Mouse (Mus musculus) gastrocnemius, postnatal 36 days (tissue): ENCODE results near the gene Camk2d. TPM values are rescaled to one million over a fixed set of nuclear protein-coding genes. Genes with fewer than 3 reads are reported as not detected.

Experiments used
- DNase-seq, 2 experiments: peaks; one replicate each; pipeline ENCODE4 v3.0.0; 2022
- intact Hi-C: fragments of 180-260 bp; cut with DNase I; formaldehyde crosslinking; loops from one replicate; pipeline ENCODE4 v1.15.1; 2025
- total RNA-seq, 2 experiments: library from RNA; stranded (reverse); gene quantifications; 2 replicates each; pipeline ENCODE4 v1.2.3; 2021

Gene Camk2d
- total RNA-seq, 2 experiments from 2014 or later: 57.7 to 70.2 TPM

DNA sequence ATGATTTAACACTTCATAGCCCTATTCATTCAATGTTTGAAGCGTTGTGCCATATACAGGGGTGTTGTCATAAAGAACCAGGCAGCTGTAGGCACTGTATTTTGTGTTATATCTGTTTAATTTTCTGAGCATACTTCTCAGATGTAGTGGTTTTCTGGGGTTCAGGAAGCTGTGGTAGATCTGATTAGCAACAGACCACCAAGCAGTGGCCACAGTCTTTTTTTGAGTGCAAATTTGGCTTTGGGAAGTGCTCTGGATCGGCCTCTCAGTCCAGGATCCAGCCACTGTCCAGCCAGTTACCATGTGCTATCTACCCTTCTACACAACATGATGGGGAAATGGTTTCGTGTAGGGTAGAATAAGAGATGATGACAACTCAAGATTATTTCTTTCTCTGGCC, 199.8 kb downstream of the Camk2d start:
- intact Hi-C loops: no loop called here
- no peak for DNase-seq

- intact Hi-C loops: no loop called here
- no peak for DNase-seq
Measured at GRCm38 (mm10) chr3:126797025-126797424, 200.9 kb downstream of the Camk2d start.

DNA sequence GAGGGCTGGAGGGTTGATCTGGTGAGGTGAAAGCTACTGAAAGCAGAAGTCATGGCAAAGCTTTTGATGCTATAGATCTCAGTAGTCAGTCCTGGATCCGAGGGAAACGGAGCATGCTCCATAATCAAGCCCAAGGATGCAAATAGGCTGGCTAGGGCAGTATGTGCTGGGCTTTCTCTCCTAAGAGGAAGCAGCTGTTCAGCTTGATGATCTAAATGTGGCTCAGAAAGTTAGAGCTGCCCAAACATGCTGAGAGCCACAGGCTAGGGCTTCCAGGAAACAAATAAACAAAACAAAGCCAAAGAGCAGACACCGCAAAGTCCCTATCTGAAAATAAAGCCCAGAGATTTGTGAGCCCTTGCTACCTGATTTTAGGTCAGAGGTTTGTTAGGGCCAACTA, 201.7 kb downstream of the Camk2d start:
- DNase-seq: no peak
- intact Hi-C loops: no loop called here

GRCm38 (mm10) chr3:126802988-126803387, 206.9 kb downstream of the Camk2d start:
- DNase-seq: no peak
- intact Hi-C loops: no loop called here

DNA sequence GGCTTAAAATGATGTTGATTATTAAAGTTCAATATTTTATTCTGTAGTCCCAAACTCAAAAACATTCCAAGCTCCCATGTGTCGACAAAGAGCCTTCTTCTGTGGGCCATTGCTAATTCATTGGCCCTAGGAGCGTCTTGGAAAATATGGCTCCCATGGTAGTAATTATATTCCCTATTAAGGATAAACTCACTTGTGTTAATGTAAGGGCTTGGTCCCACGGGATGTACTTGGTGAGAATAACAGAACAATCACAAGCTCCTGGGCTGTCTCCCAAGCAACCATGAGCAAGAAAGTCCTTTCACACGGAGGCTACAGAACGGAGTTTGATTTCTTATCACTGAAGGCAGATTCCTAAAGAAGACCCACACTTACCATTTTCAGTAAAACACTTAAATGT, 208.9 kb downstream of the Camk2d start:
- intact Hi-C loops: no loop called here

DNA sequence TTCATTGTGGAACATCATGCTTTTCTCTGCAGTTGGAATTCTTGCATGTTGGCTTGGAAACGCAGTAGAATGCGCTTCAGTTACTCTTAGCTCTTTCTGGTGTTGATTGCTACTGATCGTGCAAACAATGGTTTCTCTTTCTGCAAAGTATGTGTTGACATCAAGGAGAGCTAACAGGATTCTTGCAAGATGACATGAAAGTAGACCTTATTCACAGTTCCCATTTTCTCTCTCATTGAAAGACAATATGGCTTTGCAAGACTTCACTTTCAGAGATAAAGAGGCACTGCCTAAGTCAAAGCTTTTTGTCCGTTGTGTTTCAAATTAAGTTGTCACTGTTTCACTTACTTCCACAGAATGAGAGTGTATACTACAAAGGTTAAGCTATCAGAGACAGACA, 210.0 kb downstream of the Camk2d start:
- DNase-seq: no peak
- intact Hi-C loops: no loop called here

More for the DNA sequence above, 208.9 kb downstream of the Camk2d start:
- DNase-seq: no peak

DNA sequence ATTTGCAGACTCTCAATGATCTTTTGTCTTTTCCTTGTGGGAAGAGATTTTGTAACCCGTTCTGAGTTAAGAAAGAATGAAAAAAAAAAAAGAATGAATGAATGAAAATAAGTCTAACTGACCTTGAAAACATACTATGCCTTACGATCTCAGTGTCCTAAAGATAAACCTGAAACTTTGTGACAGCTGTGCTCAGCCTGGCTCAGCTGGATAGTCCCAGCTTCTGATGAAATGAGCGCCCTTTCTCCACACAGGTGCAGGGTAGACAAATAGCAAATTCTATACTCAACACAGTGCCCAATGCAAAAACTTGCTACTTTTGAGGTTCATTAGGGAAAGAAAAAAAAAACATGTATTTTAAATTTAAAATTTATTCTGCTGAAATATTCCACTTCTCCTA, 213.8 kb downstream of the Camk2d start:
- intact Hi-C loops: no loop called here
- no peak for DNase-seq

DNA sequence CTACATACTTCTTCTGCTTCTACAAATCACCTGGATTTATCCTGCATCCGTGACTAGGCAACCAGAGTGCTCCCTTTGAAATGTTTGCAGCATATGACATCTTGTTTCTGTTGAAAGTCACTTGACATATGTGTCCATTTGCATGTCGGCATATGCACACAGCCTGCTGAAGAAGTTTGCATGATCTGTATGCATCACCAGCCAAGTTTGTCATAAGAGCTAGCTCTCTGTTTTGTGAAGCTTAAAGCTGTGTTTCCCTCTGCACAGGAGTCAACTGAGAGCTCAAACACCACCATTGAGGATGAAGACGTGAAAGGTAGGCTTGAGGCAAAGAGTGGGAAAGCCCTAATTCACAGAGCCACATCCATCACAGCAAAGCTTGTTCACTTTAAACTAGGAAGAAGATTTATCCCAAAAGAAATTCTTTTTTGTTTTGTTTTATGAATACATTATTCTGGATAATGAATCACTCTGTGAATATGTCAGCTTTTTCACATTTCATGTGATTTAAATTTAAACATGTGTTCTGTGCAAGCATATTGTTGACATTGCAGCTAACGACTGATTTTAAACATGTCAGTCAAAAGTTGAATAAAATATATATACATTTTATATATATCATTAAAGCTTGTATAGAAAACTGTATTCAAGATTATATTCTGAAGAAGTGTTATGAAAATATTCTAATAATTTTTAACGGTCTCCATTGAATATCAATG, 214.4 kb downstream of the Camk2d start:
- no peak for DNase-seq
- intact Hi-C loops: no loop called here

- intact Hi-C loops: no loop called here
Measured at GRCm38 (mm10) chr3:126811646-126812045, 215.5 kb downstream of the Camk2d start.

DNA sequence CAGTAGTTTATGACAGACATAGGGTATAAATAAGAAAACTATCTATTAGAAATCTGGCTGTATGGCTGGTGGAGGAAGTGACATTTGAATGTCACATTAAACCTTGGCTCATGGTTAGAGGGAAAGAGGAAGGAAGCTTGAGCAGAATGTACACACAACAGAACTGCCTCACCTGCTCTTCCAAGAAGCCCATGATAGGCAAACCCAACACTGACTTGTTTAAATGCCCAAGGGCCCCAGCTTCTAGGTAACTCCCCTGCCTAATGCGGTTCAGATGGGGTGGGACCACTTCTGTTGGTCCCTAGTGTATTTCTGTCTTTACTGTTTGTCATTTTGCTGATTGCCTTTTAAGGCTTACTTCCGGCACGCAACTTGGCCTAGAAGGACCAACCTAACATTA, 226.3 kb downstream of the Camk2d start:
- no peak for DNase-seq
- intact Hi-C loops: no loop called here

More at GRCm38 (mm10) chr3:126811646-126812045, 215.5 kb downstream of the Camk2d start:
- DNase-seq: no peak

GRCm38 (mm10) chr3:126824930-126825329, 228.8 kb downstream of the Camk2d start:
- intact Hi-C loops: no loop called here
- DNase-seq: no peak

GRCm38 (mm10) chr3:126826172-126826571, 230.1 kb downstream of the Camk2d start:
- intact Hi-C loops: no loop called here
- DNase-seq: no peak

- intact Hi-C loops: no loop called here
- DNase-seq: no peak
Measured at GRCm38 (mm10) chr3:126827900-126828299, 231.8 kb downstream of the Camk2d start.

DNA sequence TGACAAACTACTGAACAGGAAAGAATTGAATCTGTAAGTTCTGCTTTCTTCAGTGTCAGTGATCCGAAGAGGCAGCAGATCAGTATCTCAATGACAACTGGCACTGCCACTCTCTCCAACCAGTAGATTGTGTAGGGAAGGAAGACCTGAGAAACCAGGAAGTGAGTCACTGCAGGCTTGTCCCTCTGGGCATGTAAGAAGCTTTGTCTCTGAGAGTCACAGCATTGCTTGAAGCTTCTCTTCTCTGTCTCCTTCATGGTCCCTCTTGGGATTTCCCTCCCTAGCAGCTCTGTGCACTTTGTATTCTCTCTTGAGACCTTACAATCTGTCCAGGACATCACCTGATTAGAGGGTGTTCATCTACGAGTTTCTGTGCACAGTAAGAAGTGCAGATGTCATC, 233.7 kb downstream of the Camk2d start:
- intact Hi-C loops: no loop called here
- DNase-seq: no peak

DNA sequence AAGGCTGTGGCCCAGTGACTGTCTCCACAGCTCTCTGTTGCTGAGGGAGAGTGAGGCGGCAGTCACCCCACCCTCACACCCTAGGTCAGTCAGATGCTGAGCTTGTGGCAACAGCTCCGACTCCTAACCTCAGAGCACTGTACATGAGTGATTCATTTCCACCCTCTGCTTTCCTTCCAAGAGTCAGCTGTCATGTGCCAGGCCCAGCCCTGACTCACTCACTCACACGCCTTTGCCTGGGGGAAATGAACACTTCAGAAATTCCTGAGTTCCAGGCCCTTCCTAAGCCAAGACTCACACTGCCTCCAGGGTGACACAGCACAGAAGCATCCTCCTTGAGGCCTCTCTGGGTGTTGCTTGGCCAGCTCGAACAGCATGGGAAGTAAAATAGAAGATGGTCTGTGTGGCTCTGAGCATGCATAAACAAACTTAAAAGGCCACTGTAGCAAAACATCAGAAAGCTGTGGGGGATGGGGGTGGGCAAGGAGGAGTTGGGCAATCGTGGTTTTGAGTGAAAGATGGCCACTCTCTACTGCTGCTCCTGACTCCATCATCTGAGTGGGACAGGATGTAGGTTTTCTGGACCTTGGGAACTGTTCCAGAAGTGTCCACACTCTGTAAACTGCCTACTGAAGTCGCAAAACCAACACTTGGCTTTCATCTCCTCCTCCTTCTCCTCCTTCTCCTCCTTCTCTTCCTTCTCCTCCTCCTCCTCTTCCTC, 235.5 kb downstream of the Camk2d start:
- peak; percentile 49 to 58 for DNase-seq
- intact Hi-C loops: no loop called here

DNA sequence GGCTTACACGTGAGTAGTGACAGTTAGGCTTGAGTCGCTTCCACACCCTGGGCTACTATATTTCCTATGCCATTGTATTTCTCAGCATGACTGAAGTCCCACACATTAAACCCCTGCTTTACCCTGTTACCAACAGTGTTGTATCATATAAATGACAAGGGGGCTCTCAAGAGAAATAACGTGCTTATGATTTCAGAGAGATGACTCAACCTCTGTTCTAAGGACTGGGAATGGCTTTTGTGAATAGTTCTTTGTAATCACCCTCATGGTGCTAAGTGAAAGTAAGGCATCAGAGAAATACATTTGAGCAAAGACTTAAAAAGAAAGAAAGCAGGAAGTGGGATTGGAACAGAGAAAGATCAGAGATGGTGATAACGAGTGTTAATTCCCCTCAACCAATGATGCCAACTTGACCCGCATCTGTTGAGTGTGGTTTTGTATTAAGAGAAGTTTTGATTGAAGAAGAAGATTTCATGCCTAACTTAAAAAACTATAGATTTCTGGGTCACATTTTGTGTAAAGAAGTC, 238.6 kb downstream of the Camk2d start:
- intact Hi-C loops: no loop called here
- DNase-seq: no peak

DNA sequence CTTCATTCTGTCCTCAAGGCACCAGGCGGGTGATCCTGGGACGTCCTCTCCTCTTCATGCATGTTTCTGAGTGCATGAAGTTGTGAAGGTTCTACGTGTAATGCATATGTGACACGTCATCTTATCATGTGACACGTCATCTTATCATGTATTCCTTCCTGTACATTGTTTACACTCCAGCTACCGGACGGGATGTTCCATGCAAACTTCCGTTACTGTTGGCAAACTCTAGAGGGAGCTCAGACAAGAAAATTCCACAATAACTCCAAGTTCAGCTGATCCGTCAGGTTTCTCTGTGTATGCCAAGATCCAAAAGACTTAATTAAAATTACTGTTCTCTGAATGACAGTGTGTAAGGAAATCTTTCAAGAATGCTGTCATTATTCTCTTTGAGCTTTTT, 246.7 kb downstream of the Camk2d start:
- intact Hi-C loops: no loop called here
- DNase-seq: no peak

DNA sequence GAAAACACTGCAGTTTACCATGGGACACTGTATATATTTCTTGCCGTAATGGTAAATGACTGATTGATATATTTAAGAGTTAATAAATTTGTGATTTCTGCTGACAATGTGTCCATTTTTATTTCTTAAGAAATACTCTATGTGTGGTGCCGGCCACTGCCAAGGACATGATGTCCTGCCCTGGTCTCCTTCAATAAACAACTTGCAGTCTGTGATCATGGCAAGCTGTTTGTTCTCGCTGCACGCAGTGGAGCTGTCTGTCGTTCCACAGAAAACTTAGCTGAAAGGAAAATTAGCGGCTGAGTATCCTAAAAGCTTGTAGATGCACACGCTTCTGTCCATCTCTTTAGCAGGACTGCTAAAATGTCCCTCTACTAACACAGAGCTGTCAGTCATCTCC, 248.7 kb downstream of the Camk2d start:
- intact Hi-C loops: no loop called here
- no peak for DNase-seq

DNA sequence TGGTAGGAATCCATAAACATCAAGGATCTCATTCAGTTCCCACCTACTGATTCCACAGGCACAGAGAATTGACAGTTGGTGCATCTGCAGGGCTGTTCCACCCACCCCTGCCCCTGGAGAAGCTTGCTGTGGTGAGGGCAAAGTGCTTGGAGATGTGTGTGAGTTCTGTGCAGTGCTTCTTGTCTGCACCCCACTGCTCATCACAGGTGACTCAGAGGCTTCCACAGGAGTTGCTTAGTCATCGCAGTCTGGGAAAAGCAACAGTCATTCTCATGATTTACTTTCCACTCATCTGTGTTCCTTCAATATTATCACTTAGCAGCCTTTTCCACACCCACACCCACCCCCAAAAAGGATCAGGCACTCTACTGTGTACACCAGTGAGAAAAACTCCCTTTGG, 252.0 kb downstream of the Camk2d start:
- DNase-seq: no peak
- intact Hi-C loops: no loop called here

- intact Hi-C loops: no loop called here
- DNase-seq: no peak
Measured at GRCm38 (mm10) chr3:126860442-126860841, 264.3 kb downstream of the Camk2d start.

DNA sequence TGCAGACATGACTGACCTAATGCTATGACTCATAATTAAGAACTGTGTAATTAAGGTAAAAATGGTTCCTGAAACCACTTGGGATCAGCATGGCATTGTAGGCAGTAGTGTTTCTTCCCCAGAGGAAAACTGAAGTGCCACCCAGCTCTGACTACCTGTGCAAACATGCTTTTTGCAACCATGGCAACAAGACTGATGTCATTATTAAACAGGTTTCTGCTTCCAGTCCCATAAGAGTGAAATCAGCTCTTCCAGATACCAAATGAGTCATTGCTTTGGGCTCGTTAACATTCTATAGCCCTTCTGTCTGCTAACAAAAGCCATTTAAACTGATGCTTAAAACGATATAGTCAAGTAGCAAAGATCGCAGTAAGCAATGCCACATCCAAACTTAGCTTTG, 273.5 kb downstream of the Camk2d start:
- intact Hi-C loops: no loop called here
- DNase-seq: no peak

DNA sequence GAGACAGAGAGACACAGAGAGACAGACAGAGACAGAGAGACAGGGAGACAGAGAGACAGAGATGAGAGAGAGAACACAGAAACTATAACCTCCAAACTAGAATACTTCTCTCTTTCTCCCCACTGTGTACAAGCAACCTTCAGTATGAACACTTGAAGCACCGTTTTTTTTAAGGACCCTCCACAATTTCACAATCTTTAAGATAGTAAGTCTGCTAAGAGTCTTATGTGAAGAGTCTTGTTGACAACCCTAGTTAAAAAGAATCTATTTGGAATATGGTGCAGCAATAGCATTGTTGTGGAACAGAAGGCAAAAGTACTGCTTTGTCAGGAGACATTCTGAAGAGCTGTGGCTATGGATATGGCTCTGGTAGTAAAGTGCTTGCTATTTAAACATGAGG, 274.6 kb downstream of the Camk2d start:
- intact Hi-C loops: no loop called here
- DNase-seq: no peak
